Mouse (Mus musculus): ENCODE measurements around the gene Selp.

Selp gene

GRCm38 (mm10) chr1:164114947-164115493 is at the start of gene Selp:
Selp (plus strand) TSS chr1:164115264.
- DNase-seq (ENCODE audit: extremely low spot score, low read depth, low spot score): no peak

- no peak for DNase-seq (ENCODE audit: extremely low spot score, low read depth, low spot score)
These were observed 45.8 kb upstream of the Selp start for GRCm38 (mm10) chr1:164069261-164069660.

GRCm38 (mm10) chr1:164070461-164070860 is 44.6 kb upstream of the Selp start:
- no peak for DNase-seq (ENCODE audit: extremely low spot score, low read depth, low spot score)

GRCm38 (mm10) chr1:164071111-164071510 is 44.0 kb upstream of the Selp start:
- no peak for DNase-seq (ENCODE audit: extremely low spot score, low read depth, low spot score)

GRCm38 (mm10) chr1:164072001-164072400 is 43.1 kb upstream of the Selp start:
- DNase-seq (ENCODE audit: extremely low spot score, low read depth, low spot score): no peak

- DNase-seq (ENCODE audit: extremely low spot score, low read depth, low spot score): no peak
These were observed 42.0 kb upstream of the Selp start for GRCm38 (mm10) chr1:164073091-164073490.

GRCm38 (mm10) chr1:164073803-164074202 is 41.3 kb upstream of the Selp start:
- DNase-seq (ENCODE audit: extremely low spot score, low read depth, low spot score): no peak

- DNase-seq (ENCODE audit: extremely low spot score, low read depth, low spot score): no peak
These were observed 40.4 kb upstream of the Selp start for GRCm38 (mm10) chr1:164074606-164075140.

GRCm38 (mm10) chr1:164075416-164075815 is 39.6 kb upstream of the Selp start:
- no peak for DNase-seq (ENCODE audit: extremely low spot score, low read depth, low spot score)

- no peak for DNase-seq (ENCODE audit: extremely low spot score, low read depth, low spot score)
These were observed 38.6 kb upstream of the Selp start for GRCm38 (mm10) chr1:164076441-164076840.

GRCm38 (mm10) chr1:164077031-164077430 is 38.0 kb upstream of the Selp start:
- DNase-seq (ENCODE audit: extremely low spot score, low read depth, low spot score): no peak

GRCm38 (mm10) chr1:164078323-164078741 is 36.7 kb upstream of the Selp start:
- DNase-seq (ENCODE audit: extremely low spot score, low read depth, low spot score): no peak

- no peak for DNase-seq (ENCODE audit: extremely low spot score, low read depth, low spot score)
These were observed 36.0 kb upstream of the Selp start for GRCm38 (mm10) chr1:164079091-164079490.

- DNase-seq (ENCODE audit: extremely low spot score, low read depth, low spot score): no peak
These were observed 32.0 kb upstream of the Selp start for GRCm38 (mm10) chr1:164083046-164083445.

- DNase-seq (ENCODE audit: extremely low spot score, low read depth, low spot score): no peak
These were observed 28.3 kb upstream of the Selp start for GRCm38 (mm10) chr1:164086797-164087196.

- no peak for DNase-seq (ENCODE audit: extremely low spot score, low read depth, low spot score)
These were observed 27.2 kb upstream of the Selp start for GRCm38 (mm10) chr1:164087872-164088271.

- no peak for DNase-seq (ENCODE audit: extremely low spot score, low read depth, low spot score)
These were observed 18.3 kb upstream of the Selp start for GRCm38 (mm10) chr1:164096780-164097179.

- no peak for DNase-seq (ENCODE audit: extremely low spot score, low read depth, low spot score)
These were observed 17.2 kb upstream of the Selp start for GRCm38 (mm10) chr1:164097911-164098310.

- no peak for DNase-seq (ENCODE audit: extremely low spot score, low read depth, low spot score)
These were observed 16.7 kb upstream of the Selp start for GRCm38 (mm10) chr1:164098372-164098771.

- DNase-seq (ENCODE audit: extremely low spot score, low read depth, low spot score): no peak
These were observed 5.3 kb upstream of the Selp start for GRCm38 (mm10) chr1:164109763-164110162.

- no peak for DNase-seq (ENCODE audit: extremely low spot score, low read depth, low spot score)
These were observed 4.3 kb upstream of the Selp start for GRCm38 (mm10) chr1:164110591-164111329.

- DNase-seq (ENCODE audit: extremely low spot score, low read depth, low spot score): no peak
These were observed 784 bp upstream of the Selp start for GRCm38 (mm10) chr1:164114280-164114679.

Measured in hindlimb bud, embryonic 11.5 days (tissue).